Mouse (Mus musculus) liver, adult 2 months (tissue): ENCODE measurements at regions not wholly inside any gene's neighbourhood (a gene's known extent, or its start where the extent isn't known, plus 50 kb on each side); places are given as distances from the start of the nearest gene placed in this dataset.

Experiments
- DNase-seq: peaks from one replicate; pipeline ENCODE4 v3.0.0-alpha.2; 2011; ENCODE audit warnings: low read depth, low spot score; ENCODE audit errors: extremely low read depth
- H3K27ac ChIP-seq: fragments of 200-500 bp; replicated peaks from 2 replicates; pipeline ENCODE4 v1.5.1; 2012; ENCODE audit warnings: low read depth, mild to moderate bottlenecking, control low read depth, inconsistent platforms, low read length; ENCODE audit not compliant: insufficient read depth
- H3K27me3 ChIP-seq: fragments of 200-500 bp; 2 replicates; pipeline ENCODE4 v1.6.1; 2012; ENCODE audit warnings: mild to moderate bottlenecking, moderate library complexity, low read length, inconsistent platforms; ENCODE audit not compliant: control insufficient read depth, insufficient read depth
- H3K36me3 ChIP-seq: fragments of 200-500 bp; 2 replicates; pipeline ENCODE4 v1.6.1; 2012; ENCODE audit warnings: low read length, inconsistent platforms; ENCODE audit not compliant: control insufficient read depth, insufficient read depth
- H3K4me1 ChIP-seq: fragments of 200-500 bp; 2 replicates; pipeline ENCODE4 v1.6.1; 2011; ENCODE audit warnings: low read length; ENCODE audit not compliant: control insufficient read depth, insufficient read depth
- H3K4me3 ChIP-seq: fragments of 200-500 bp; 2 replicates; pipeline ENCODE4 v1.5.1; 2011; ENCODE audit warnings: low read depth, mild to moderate bottlenecking, control low read depth, low read length, moderate library complexity; ENCODE audit not compliant: insufficient read depth
- H3K79me2 ChIP-seq: fragments of 200-500 bp; 2 replicates; pipeline ENCODE4 v1.6.1; 2012; ENCODE audit warnings: inconsistent platforms, mild to moderate bottlenecking, low read length, moderate library complexity; ENCODE audit not compliant: control insufficient read depth, insufficient read depth
- H3K9ac ChIP-seq: fragments of 200-500 bp; 2 replicates; pipeline ENCODE4 v1.6.1; 2012; ENCODE audit warnings: low read depth, mild to moderate bottlenecking, control low read depth, inconsistent platforms, low read length
- CTCF ChIP-seq: fragments of 200-500 bp; IDR thresholded peaks from 2 replicates; pipeline ENCODE4 v1.5.1; 2011; ENCODE audit warnings: low read depth, low read length, control low read depth
- POLR2A ChIP-seq: fragments of 200-500 bp; IDR thresholded peaks from 2 replicates; pipeline ENCODE4 v1.6.1; 2011; ENCODE audit warnings: low read length, control low read depth; ENCODE audit not compliant: insufficient read depth; ENCODE audit errors: extremely low read depth
- whole genome bisulfite sequencing: fragments of 180-500 bp; shearing (Covaris S2); methylation state at CpG from one replicate; pipeline ENCODE4 v1.1.7; 2018; 5-methylcytosine and 5-hydroxymethylcytosine counted together

GRCm38 (mm10) chr14:102699015-102699414, 283.4 kb downstream of the Kctd12 start:
- Histone ChIP-seq H3K4me1 (no peaks in the 10 kb centered on the region), H3K79me2 (no peaks in the 10 kb centered on the region), H3K27me3 (no peaks in the 10 kb centered on the region), H3K4me3 (no peak overlapping the region), H3K36me3 (no peaks in the 10 kb centered on the region), H3K9ac (no peak overlapping the region), H3K27ac (no peak overlapping the region)
- TF ChIP-seq CTCF (no peak), POLR2A (no peak)
- no peak for DNase-seq
- WGBS = 80% methylated on average over 3 of the region's 3 CpGs

GRCm38 (mm10) chr14:102686791-102687190, 295.6 kb downstream of the Kctd12 start:
- H3K4me1 ChIP-seq = no peaks in the 10 kb centered on the region
- no peak overlapping the region for H3K27ac ChIP-seq
- TF ChIP-seq CTCF = no peak
- no peak for TF ChIP-seq POLR2A
- H3K9ac ChIP-seq = no peak overlapping the region
- H3K36me3 ChIP-seq = no peaks in the 10 kb centered on the region
- WGBS = 60% methylated on average over 1 of the region's 1 CpGs
- H3K4me3 ChIP-seq = no peak overlapping the region
- H3K79me2 ChIP-seq = no peaks in the 10 kb centered on the region
- H3K27me3 ChIP-seq = no peaks in the 10 kb centered on the region
- no peak for DNase-seq

GRCm38 (mm10) chr14:102676582-102676981, 305.9 kb downstream of the Kctd12 start:
- H3K79me2 ChIP-seq = no peaks in the 10 kb centered on the region
- 78% methylated on average over 5 of the region's 5 CpGs for WGBS
- H3K4me1 ChIP-seq = no peaks in the 10 kb centered on the region
- H3K27ac ChIP-seq = no peak overlapping the region
- H3K27me3 ChIP-seq = no peaks in the 10 kb centered on the region
- H3K4me3 ChIP-seq = no peak overlapping the region
- H3K9ac ChIP-seq = no peak overlapping the region
- no peaks in the 10 kb centered on the region for H3K36me3 ChIP-seq
- DNase-seq = no peak
- TF ChIP-seq POLR2A (no peak), CTCF (no peak)

DNA sequence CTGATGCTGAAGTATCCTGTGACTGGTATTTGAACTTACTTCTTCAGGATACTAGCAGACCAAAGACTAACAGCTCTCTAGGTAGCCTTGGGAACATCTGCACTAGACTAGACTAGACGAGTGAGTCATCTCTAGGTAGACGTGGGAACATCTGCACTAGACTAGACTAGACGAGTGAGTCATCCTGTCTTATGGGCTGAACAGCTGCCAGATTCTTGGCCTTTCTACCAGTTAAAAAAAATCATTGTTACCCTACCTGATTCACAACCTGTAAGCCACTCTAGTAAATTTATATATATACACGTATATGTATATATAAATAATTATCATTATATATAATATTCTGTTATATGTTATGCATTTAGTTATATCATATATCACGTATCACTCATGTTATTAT, 307.8 kb downstream of the Kctd12 start:
- no peaks in the 10 kb centered on the region for H3K27me3 ChIP-seq
- TF ChIP-seq CTCF (no peak), POLR2A (no peak)
- no peak overlapping the region for H3K9ac ChIP-seq
- H3K36me3 ChIP-seq = no peaks in the 10 kb centered on the region
- H3K4me1 ChIP-seq = no peaks in the 10 kb centered on the region
- H3K79me2 ChIP-seq = no peaks in the 10 kb centered on the region
- DNase-seq = no peak
- 84% methylated on average over 5 of the region's 5 CpGs for WGBS
- no peak overlapping the region for H3K4me3 ChIP-seq
- H3K27ac ChIP-seq = no peak overlapping the region

DNA sequence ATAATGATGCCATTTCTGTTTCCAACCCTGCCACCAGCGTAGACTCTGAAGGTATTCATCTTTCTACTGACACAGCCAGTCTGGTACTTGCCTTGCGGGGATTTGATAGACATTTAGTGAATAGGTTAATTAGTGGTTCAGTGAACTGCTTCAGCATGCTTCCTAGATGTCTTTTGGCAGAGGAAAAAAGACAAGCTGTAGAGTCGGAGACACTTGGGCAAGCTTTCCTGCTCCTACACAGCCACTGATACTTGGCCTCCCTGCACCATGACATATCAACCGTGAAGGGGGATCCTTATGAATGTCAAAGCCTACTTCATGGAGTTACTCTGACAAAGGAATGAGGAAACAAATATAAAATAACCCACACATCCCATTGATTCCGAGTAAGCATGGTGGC, 308.7 kb downstream of the Kctd12 start:
- Histone ChIP-seq H3K27ac (no peak overlapping the region), H3K9ac (no peak overlapping the region), H3K79me2 (no peaks in the 10 kb centered on the region), H3K36me3 (no peaks in the 10 kb centered on the region), H3K4me3 (no peak overlapping the region), H3K4me1 (no peaks in the 10 kb centered on the region), H3K27me3 (no peaks in the 10 kb centered on the region)
- 87% methylated on average over 5 of the region's 5 CpGs for WGBS
- no peak for DNase-seq
- TF ChIP-seq POLR2A (no peak), CTCF (no peak)

- H3K79me2 ChIP-seq = no peaks in the 10 kb centered on the region
- 68% methylated on average over 2 of the region's 2 CpGs for WGBS
- no peak overlapping the region for H3K9ac ChIP-seq
- H3K4me3 ChIP-seq = no peak overlapping the region
- no peak for DNase-seq
- H3K27me3 ChIP-seq = no peaks in the 10 kb centered on the region
- TF ChIP-seq CTCF (no peak), POLR2A (no peak)
- H3K27ac ChIP-seq = no peak overlapping the region
- no peaks in the 10 kb centered on the region for H3K4me1 ChIP-seq
- H3K36me3 ChIP-seq = no peaks in the 10 kb centered on the region
These were observed 319.2 kb downstream of the Kctd12 start for GRCm38 (mm10) chr14:102663240-102663639.
